Mouse (Mus musculus) testis, postnatal 10 days (tissue): ENCODE results near the gene Gm38119.
"Not testable (repeated sequence)": the region's sequence is repeated elsewhere in the genome, so short reads cannot be mapped to it uniquely, and the experiment has no call there.

Experiments
- DNase-seq: peaks from one replicate; pipeline ENCODE4 v3.0.0; 2021; ENCODE audit warnings: low spot score

Gene Gm38119

DNA sequence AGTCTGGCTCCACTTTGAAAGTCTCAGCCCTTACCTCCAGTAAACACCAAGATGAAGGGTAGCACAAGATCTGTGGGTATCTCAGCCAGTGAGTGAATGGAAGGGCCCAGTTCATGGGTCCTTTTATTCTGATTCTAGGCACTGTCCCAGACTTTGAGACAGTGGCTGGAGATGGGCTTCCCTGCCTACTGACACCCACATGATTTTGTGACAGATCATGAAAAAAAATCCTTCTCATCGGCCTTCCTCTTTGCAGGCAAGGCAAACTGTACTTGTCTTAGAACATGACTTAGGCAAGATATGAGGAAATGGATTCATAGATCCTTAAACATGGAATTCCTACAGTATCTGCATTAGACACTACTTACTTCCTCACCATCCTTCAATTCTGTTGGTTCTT is at the start of gene Gm38119:
TSS of gene Gm38119 (minus strand) at position 101 of the 400 bp plus-strand sequence.
- no peak for DNase-seq

DNA sequence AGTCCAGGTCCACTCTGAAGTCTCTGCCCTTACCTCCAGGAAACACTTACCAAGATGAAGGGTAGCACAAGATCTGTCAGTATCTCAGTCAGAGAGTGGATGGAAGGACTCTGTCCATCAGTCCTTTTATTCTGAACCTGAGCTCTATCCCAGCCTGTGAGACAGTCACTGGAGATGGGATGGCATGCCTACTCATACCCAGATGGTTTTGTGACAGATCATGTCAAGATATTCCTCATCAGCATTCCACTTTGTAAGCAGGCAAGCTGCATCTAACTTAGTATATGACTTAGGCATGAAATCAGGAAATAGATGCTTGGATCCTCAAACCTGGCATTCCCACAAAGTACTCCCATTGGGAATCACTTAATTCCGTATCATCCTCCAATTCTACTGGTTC is 39.9 kb upstream of the Gm38119 start, which contains the start of gene Lce1i:
TSS of gene Lce1i (minus strand) at position 101 of the 400 bp plus-strand sequence.
- no peak for DNase-seq

DNA sequence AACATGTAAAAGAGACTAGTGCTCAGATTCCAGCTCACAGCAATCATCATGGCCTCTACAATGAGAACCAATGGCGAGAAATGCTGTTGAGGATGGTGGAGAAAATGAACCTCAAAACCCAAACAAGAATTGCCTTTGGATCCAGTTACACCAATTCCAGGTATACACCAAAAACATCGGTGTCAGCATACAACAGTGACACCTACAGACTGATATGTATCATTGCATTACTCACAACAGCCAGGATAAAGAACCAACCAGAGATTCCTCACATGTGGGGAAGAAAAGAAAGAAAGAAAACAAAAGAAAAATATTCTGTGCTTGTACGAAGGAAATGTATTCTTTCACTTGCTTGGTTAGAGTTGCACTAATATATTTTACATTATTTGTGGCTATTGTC is 32.7 kb upstream of the Gm38119 start:
- no peak for DNase-seq

DNA sequence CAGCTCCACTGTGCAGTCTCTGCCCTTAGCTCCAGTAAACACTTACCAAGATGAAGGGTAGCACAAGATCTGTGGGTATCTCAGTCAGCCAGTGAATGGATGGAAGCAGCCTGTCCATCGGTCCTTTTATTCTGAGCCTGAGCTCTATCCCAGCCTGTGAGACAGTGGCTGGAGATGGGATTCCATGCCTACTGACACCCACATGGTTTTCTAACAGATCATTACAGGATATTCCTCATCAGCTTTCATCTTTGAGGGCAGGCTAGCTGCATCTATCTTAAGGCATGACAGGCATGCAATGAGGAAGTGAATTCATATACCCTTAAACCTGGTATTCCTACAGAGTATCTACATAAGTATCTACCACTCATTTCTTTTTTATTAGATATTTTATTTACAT is 26.1 kb upstream of the Gm38119 start, which contains the start of gene Lce1h:
TSS of gene Lce1h (minus strand) at position 101 of the 400 bp plus-strand sequence.
- no peak for DNase-seq

DNA sequence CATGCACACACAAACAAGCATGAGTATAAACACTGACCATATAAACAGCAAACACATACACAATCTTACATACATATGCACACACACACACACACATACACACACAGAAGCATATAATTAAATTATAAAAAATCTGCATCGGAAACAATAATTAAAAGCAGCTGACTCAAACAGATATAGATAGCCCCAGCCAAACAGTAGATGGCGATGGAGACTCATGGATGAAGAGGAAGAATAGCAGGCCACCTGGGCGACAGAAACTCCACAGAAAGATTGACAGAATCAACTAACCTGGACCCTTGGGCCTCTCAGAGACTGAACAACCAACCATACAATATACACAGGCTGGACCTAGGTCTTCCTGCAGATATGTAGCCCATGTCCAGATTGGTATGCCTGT is 14.3 kb upstream of the Gm38119 start:
- no peak for DNase-seq

DNA sequence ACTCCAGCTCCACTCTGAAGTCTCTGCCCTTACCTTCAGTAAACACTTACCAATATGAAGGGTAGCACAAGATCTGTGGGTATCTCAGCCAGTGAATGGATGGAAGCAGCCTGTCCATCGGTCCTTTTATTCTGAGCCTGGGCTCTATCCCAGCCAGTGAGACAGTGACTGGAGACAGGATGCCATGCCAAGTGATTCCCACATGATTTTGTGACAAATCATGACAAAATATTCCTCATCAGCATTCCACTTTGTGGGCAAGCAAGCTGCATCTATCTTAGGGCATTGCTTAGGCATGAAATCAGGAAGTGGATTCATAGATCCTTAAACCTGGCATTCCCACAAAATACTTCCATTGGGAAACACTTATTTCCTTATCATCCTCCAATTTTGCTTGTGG is 13.3 kb upstream of the Gm38119 start, which contains the start of gene Lce1g:
TSS of gene Lce1g (minus strand) at position 101 of the 400 bp plus-strand sequence.
- no peak for DNase-seq

DNA sequence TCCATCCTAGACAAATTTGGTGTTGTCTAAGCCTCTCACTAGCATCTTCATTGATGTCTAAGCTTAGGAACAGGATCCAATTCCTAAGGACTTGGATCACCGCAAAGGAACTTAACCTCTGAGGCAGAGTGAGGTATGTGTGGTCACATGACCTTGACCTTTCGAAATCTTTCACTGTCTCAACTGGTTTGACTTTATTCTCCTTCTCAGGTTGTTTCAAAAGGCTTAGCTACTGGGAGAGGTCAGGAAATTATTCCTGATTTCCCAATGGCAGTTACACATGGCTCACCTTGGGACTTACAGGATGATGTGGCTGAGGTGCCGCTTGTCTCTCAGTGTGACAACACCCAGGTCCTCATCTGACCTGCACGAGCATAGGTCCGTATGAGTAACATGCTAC is 16.3 kb downstream of the Gm38119 start:
- DNase-seq = no peak

DNA sequence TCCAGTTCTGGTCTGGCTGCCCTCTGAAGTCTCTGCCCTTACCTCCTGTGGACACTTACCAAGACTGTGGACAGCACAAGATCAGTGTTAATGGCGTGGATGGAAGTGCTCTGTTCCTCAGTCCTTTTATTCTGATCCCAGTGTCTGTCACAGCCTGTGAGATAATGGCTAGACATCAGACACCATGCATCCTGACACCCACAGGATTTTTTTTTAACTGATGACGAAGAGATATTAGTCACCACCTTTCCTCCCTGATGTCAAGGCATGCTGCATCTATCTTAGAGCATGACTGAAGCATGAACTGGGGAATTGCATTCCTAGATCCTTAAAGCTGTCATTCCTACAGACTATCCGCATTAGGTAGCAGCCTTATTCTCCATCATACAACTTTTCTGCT is 18.6 kb downstream of the Gm38119 start, which contains the start of gene Lce1f:
TSS of gene Lce1f (minus strand) at position 101 of the 400 bp plus-strand sequence.
- no peak for DNase-seq

DNA sequence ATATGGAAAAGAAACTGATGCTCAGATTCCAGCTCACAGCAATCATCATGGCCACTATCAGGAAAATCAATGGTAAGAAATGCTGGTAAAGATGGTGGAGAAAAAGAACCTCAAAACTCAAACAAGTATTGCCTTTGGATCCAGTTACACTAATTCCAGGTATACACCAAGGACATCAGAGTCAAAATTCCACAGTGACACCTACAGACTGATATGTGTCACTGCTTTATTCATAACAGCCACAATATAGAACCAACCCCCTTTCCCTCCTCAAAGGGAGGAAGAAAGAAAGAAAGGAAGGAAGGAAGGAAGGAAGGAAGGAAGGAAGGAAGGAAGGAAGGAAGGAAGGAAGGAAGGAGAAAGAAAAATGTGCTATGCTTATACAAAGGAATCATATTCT is 23.8 kb downstream of the Gm38119 start:
- no peak for DNase-seq

DNA sequence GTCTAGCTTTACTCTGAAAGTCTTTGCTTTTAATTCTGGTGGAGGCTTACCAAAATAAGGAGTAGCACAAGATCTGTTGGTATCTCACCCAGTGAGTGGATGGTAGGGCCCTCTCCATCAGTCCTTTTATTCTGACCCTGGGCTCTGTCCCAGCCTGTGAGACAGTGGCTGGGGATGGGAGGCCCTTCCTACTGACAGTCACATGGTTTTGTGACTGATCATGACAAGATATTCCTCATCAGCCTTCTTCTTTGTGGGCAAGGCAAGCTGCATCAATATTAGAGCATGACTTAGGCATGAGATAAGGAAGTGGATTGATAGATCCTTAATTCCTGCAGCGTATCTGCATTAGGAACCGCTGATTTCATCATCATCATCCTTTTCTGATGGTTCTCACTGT is 29.9 kb downstream of the Gm38119 start, which contains the start of gene Lce1e:
TSS of gene Lce1e (minus strand) at position 101 of the 400 bp plus-strand sequence.
- DNase-seq = no peak

DNA sequence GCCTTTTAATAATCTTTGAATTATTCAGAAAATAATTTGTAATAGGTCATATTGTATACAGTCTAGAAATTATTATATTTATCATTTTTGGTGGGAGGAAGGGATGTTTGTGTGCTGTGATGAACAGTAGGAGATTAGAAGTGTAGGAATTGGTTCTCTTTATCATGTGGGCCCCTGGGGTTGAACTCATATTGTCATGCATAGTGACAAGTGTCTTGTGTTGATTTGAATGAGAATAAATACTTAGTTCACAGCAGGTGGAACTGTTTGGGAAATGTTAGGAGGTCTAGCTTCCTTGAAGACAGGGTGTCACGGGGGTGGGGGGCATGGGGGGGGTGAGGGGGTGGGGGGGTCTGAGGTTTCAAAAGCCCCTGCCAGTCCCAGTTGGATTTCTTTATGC is 44.3 kb downstream of the Gm38119 start:
- no peak for DNase-seq

DNA sequence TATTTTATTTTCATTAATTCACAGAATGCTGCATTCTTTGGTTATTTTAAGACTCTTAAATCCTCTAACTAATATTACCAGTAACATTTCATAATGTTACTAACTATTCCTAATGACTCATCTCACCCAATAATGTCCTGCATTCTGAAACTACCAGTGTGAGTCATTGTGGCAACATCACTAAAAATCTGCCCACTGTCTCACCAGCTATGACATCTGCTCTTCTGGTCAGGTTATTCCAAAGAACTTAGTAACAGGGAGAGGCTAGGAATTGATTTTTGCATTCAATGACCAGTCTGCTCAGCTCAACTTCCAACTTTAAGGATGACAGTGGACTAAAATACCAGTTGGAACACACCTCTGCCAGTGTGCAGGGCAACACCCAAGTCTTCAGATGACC is 47.2 kb downstream of the Gm38119 start:
- no peak for DNase-seq

DNA sequence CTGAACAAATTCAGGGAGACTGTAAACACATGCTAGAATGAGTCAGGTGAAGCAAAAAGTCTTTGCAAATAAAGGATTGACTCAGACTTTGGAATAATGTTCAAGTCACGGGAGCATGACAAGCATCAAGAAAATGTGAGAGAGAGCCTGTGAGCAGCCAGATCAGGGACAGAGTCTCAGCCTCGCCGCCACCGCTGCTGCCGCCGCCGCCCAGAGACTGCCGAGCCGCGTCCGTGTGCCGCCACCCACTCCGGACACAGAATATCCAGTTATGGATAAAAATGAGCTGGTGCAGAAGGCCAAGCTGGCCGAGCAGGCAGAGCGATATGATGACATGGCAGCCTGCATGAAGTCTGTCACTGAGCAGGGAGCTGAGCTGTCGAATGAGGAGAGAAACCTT is 49.7 kb downstream of the Gm38119 start:
- DNase-seq = not testable (repeated sequence)
